Mouse (Mus musculus): ENCODE data around the gene Lrrc15.

Gene Lrrc15

DNA sequence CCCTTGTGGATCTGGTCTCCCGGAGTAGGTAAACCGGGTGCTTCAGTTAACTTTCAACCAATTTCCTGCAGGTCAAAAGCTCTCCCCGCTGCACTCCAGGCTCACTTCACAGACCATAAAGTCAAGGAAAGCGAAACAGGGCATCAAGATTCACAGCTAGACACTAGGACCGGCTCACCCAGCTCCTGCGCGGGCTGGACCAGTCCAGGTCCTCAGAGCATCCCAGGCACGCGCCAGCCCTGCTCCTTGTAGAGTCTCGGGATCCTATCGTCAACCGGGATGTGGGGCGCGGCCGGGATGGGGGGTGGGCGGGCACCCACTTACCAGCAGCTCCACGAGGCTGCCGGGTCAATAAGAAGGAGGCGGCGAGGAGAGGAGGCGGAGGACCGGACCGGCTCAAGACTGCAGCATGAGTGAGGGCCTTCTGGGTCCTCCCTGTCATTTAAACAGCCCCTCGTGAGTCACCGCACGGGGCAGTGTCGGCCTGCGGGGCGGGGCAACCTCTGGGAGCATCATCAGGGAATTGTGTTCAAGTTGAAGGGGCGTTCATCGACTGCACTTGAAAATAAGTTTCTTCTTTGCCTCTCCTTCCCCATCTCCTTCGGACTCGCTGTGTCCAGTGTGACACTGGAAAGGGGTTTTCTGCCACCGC lies at the start of gene Lrrc15:
Lrrc15 (minus strand) TSS at position 413 of the 652 bp plus-strand sequence.
- in situ Hi-C loops (cut with MseI, MboI): no loop called here

DNA sequence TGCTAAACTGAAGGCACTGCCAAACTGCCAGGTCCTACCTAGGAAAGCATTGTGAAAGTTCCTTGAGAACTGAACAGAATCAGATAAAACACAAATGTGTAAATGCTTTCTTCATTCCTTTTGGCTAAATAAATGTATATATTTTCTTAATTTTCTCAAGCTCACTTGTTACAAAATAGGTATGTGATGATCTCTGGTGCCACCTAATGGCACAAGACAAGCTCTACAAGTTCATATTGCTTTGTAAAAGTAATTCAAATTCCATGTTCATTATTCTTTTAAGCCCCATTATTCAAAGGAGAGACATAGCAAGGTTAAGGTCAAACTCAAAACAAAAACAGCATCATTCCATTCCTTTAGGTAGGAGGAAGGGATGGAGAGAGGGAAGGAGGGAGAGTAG lies 31.2 kb upstream of the Lrrc15 start:
- in situ Hi-C loops (cut with MseI, MboI): loop anchor here in 1 of 2 experiments (5.0 kb wide), 1 partner anchor 62 kb away; no protein-coding TSS in a partner anchor

GRCm38 (mm10) chr16:30310647-30311046 lies 27.6 kb upstream of the Lrrc15 start, which contains the start of gene Gp5:
Gp5 (minus strand) TSS chr16:30310779.
- in situ Hi-C loops (cut with MseI, MboI): loop anchor here in 1 of 2 experiments (5.0 kb wide), 1 partner anchor 58 kb away; no protein-coding TSS in a partner anchor

DNA sequence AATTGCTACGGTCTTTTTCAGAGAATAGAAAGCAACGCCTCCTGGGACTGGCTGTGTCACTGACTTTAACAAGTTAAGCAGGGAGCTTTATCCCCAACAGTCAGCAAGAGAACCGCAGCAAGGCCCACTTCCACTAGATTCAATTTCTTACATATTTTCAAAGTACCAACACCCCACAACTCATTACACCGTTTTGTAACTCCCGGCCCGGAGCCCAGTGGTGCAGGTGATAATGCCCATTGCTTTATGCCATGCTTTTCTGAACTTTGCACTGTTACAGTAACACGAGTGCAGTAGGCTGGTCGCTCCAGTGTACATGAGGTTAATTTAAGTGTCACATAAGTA lies 27.1 kb upstream of the Lrrc15 start:
- in situ Hi-C loops (cut with MseI, MboI): loop anchor here in 1 of 2 experiments (5.0 kb wide), 1 partner anchor 58 kb away; no protein-coding TSS in a partner anchor

- in situ Hi-C loops (cut with MseI, MboI): loop anchor here in 1 of 2 experiments (5.0 kb wide), 1 partner anchor 57 kb away; no protein-coding TSS in a partner anchor
These were observed 26.5 kb upstream of the Lrrc15 start for GRCm38 (mm10) chr16:30309395-30310170.

- in situ Hi-C loops (cut with MseI, MboI): no loop called here
These were observed 25.7 kb upstream of the Lrrc15 start for GRCm38 (mm10) chr16:30308616-30309394.

GRCm38 (mm10) chr16:30307961-30308615 lies 25.0 kb upstream of the Lrrc15 start:
- in situ Hi-C loops (cut with MseI, MboI): no loop called here

DNA sequence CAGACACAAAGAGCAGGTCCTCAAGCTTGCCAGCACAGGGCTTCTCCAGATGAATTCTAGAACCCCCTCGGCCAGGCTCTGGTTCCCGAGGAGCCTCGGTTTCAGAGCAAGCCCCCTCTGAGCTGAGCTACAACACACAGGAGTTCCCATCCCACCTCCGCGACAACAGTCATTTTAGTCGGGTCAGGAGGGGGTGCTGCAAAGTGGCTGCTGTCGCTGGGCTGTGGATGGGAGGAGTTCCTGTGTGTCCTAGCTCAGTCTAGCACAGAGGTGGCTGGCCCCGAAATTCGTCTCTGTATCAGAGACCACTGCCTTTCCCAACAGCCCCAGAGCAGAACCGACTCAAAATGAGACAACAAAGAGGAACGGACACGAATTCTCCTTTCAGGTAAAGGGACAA lies 24.2 kb upstream of the Lrrc15 start:
- in situ Hi-C loops (cut with MseI, MboI): no loop called here

- in situ Hi-C loops (cut with MseI, MboI): no loop called here
These were observed 23.0 kb upstream of the Lrrc15 start for GRCm38 (mm10) chr16:30306102-30306501.

DNA sequence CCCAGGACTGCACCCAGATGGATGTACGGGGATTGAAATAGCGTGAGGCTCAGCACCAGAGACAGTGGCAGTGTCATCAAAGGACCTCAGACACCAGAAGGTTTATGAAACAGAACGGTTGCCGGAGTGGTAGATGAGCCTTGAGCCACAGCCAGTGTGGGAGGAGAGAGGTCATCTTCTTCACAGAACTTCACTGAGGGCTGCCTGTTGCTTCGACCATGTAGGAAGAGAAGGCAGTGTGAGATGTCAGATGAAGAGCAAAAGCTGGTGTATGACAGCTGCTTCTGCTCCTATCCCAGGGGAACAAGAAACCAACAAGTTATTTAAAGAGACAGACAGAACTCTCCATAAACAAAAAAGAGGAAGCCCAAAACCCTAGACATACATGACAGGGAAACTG lies 21.2 kb upstream of the Lrrc15 start:
- in situ Hi-C loops (cut with MseI, MboI): loop anchor here in 1 of 2 experiments (5.0 kb wide), 1 partner anchor 37 kb away; the partner anchor contains the start of gene Cpn2

DNA sequence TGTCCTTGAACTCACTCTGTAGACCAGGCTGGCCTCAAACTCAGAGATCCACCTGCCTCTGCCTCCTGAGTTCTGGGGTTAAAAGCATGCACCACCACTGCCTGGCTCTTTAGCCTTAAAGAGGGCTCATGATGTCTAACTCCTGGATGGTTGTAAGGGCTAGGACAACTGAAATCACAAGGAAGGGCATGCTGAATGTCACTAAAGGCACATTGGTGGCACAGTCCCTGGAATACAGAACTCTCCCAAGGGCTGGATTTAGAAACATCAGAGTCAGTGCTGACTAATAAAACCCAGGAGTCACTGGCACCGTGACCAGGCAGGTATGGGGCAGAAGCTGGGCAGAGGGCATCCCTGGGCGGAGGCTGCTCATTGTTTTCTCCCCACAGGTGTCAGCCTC lies 20.4 kb upstream of the Lrrc15 start:
- in situ Hi-C loops (cut with MseI, MboI): loop anchor here in 1 of 2 experiments (5.0 kb wide), 1 partner anchor 36 kb away; the partner anchor contains the start of gene Cpn2

- in situ Hi-C loops (cut with MseI, MboI): loop anchor here in 1 of 2 experiments (5.0 kb wide), 1 partner anchor 35 kb away; the partner anchor contains the start of gene Cpn2
These were observed 19.6 kb upstream of the Lrrc15 start for GRCm38 (mm10) chr16:30302686-30303085.

DNA sequence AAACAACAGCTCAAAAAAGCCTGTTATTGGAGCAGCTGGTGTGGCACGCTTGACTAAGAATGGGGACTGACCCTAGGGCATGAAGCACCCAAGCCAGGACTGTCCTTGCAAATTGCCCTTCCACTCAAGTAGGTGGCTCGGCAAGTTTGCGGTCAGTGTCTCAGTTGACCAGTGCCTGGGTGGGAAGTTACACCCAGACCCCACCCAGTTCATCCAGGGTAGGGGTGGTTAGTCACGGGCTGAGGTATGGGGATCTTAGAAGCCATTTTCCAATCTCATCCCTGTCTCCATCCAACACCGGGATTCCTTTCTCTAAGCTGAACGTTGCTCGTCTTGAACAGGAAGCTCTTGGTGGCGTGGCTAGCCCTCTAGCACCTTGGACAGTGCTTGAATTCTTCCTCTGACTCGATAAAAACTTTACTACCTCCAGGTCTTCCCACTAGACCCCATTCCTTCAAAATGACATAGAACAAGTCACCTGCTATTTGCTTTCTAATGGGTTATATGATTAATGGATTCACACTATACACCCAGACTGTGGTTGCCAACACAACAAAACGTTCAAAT lies 16.7 kb upstream of the Lrrc15 start:
- in situ Hi-C loops (cut with MseI, MboI): loop anchor here in 1 of 2 experiments (5.0 kb wide), 1 partner anchor 32 kb away; the partner anchor contains the start of gene Cpn2

DNA sequence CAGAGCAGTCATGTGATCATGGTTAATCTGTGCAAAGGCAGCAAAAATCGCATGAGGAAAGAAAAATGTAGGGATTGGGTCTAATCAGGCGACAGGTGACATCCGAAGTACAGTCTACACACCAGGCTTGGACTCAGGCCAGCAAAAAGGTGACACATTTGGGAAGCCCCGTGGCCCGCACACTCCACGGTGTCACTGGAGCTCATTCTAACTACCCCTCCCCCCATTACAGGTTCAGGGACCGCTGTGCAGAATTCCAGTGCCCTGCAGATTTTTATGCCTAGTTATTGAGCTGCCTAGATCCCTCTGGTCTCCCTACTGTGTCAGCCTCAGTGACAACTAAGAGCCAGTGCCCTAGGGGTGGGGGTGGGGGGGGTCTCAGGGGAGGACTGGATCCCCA lies 14.4 kb upstream of the Lrrc15 start:
- in situ Hi-C loops (cut with MseI, MboI): no loop called here

DNA sequence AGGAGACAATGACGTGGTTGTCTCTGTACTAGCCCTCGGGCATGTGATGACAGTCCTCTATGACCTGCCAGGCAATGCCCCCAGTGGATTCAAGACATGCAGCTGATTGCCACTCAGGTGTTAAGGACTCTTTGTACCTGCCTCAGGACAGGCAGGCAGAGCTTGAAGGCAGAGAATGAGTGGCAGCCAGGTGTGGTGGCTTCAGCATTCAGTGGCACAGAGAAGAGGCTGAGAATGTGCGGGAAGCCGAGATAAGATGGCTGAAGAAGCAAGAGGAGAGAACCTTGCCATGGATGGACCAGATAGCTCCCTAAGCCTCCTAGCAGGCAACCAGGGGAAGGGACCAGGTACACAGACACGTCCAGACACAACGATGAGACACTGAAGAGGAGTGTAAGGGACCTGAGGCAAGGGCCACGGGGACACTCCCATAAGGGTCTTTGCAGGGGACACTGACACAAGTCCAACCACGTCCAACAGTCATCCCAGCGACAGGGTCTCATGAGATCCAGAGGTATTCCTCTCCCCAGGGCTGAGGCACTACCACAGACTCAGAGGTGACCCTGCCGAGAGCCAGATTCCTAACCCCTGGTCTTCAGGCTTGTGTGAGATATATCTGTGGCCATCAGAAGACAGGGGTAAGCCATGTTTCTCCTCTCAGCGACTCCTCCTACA lies 13.7 kb upstream of the Lrrc15 start:
- in situ Hi-C loops (cut with MseI, MboI): no loop called here

GRCm38 (mm10) chr16:30295106-30295505 lies 12.1 kb upstream of the Lrrc15 start:
- in situ Hi-C loops (cut with MseI, MboI): no loop called here

GRCm38 (mm10) chr16:30290436-30290835 lies 7.4 kb upstream of the Lrrc15 start:
- in situ Hi-C loops (cut with MseI, MboI): no loop called here

GRCm38 (mm10) chr16:30285701-30286100 lies 2.6 kb upstream of the Lrrc15 start:
- in situ Hi-C loops (cut with MseI, MboI): no loop called here

DNA sequence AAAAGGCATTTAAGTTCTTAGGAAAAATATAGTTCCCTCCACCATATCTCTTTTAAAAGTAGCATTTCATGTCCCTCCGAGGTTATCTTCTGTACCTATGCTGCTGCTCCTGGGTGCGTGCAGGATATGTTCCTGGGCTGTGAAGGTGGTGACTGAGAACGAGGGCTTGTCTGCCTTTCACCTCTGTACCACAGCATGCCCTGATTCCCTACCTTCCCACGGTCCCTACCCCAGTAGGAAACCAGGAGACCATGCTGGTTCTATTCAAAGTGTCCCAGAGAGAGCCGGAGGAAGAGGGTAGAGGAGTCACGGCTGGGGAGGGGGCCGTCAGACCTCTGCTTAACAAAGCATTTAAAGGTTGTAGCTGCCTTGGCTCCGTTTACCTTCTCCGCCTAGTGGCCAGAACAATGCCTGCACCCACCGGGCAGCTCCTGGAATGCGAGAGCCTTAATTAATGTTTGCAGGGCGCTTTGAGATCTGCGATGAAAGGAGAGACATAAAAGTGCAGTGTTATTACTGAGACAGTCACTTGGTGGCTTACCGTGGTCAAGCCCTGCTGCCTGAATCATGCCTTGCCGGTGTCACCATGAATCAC lies 784 bp upstream of the Lrrc15 start:
- in situ Hi-C loops (cut with MseI, MboI): no loop called here
